Mouse (Mus musculus): ENCODE results near the gene Mepce.

GRCm38 (mm10) chr5:137756106-137756505 is 31.3 kb downstream of the Mepce start:
- no peak for TF ChIP-seq CTCF (IDR thresholded peaks at IDR 0.05 in 2 of 3, conservative IDR thresholded peaks at IDR 0.05 in 1 of 3; ENCODE audit: control insufficient read depth in 1 of 3, insufficient read depth in 1 of 3, low read depth in 2 of 3, low read length in 3 of 3, poor library complexity in 1 of 3, severe bottlenecking in 1 of 3)
- TF ChIP-seq POLR2AphosphoS2 (IDR thresholded peaks at IDR 0.05; ENCODE audit: low read length), result no peak
- TF ChIP-seq CHD2 (IDR thresholded peaks at IDR 0.05; ENCODE audit: low read length), result no peak
- no peak for TF ChIP-seq TBP (IDR thresholded peaks at IDR 0.05; ENCODE audit: low read depth, low read length)
- TF ChIP-seq GABPA (IDR thresholded peaks at IDR 0.05; ENCODE audit: low read depth, low read length), result no peak
- no peak for TF ChIP-seq EP300 (IDR thresholded peaks at IDR 0.05; ENCODE audit: low read depth in 1 of 2, low read length in 2 of 2)
- TF ChIP-seq BHLHE40 (IDR thresholded peaks at IDR 0.05; ENCODE audit: borderline replicate concordance, low read depth, low read length), result no peak
- no peak for TF ChIP-seq ZMIZ1 (IDR thresholded peaks at IDR 0.05; ENCODE audit: low read depth, low read length)

Measured in MEL (cell line).